Mouse (Mus musculus): ENCODE measurements at regions not wholly inside any gene's neighbourhood (a gene's known extent, or its start where the extent isn't known, plus 50 kb on each side); places are given as distances from the start of the nearest gene placed in this dataset.
"Not testable (repeated sequence)": the region's sequence is repeated elsewhere in the genome, so short reads cannot be mapped to it uniquely, and the experiment has no call there.

DNA sequence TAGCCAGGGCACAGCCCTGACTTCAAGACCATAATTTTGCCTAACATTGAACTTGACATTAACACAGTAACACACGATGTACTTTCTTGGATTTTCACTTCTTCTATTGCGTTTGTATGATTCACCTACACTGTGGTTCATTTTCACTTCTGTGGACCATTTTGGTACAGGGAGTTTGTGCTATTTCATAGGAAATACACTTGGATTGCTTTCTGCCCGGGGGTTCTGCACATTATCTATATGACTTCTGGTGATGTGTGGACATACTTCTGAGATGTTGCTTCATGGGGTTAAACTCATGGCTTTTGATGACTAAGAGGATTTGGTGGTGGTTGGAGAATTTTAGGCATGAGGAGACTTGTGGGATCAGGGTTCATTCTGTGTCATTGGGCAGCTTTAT lies 640.4 kb upstream of the Gm19410 start:
- no peak for DNase-seq

GRCm38 (mm10) chr8:35132281-35132680 lies 633.3 kb upstream of the Gm19410 start:
- no peak for DNase-seq

DNA sequence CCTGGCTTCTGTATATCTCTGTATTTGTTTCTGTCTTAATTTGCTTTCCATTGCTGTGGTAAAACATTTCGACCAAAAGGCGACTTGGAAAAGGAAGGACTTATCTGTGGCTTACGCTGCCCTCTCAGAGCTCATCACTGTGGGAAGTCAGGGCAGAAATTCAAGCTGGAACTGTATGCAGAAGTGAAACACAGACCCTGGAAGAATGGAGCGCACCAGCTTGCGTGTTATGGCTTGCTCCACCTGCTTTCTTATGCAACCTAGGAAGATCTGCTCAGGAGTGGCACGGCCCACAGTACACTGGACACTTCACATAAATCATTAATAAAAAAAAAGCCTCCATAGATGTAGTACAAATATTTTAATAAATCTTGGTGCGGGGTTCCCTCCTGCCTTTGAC lies 630.0 kb upstream of the Gm19410 start:
- DNase-seq, result no peak

- DNase-seq, result no peak
Measured at GRCm38 (mm10) chr8:35136643-35137042, 628.9 kb upstream of the Gm19410 start.

GRCm38 (mm10) chr8:35140775-35141174 lies 624.8 kb upstream of the Gm19410 start:
- no peak for DNase-seq

- no peak for DNase-seq
Measured at GRCm38 (mm10) chr8:35143018-35143656, 622.5 kb upstream of the Gm19410 start.

- no peak for DNase-seq
Measured at GRCm38 (mm10) chr8:35143684-35144083, 621.9 kb upstream of the Gm19410 start.

- no peak for DNase-seq
Measured at GRCm38 (mm10) chr8:35144401-35144800, 621.2 kb upstream of the Gm19410 start.

- DNase-seq, result no peak
Measured at GRCm38 (mm10) chr8:35147481-35147880, 618.1 kb upstream of the Gm19410 start.

GRCm38 (mm10) chr8:35147967-35148366 lies 617.6 kb upstream of the Gm19410 start:
- DNase-seq, result no peak

- no peak for DNase-seq
Measured at GRCm38 (mm10) chr8:35152585-35152984, 613.0 kb upstream of the Gm19410 start.

DNA sequence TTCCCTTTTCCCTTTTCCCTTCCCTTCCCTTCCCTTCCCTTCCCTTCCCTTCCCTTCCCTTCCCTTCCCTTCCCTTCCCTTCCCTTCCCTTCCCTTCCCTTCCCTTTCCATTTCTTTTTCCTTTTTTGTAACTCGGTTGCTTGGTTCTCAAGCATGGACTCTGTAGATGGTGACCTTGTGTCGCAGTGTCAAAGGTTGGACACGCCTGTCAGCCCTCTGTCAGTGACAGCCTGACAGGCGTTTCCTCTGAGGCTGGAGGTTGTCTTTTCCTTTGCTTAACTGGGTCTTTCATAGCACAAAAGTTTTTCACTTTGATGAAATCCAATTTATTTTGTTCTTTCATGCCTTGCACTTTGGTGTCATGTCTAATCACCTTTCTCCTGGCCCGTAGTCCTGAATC lies 609.3 kb upstream of the Gm19410 start:
- DNase-seq, result no peak

GRCm38 (mm10) chr8:35157711-35158110 lies 607.9 kb upstream of the Gm19410 start:
- DNase-seq, result no peak

DNA sequence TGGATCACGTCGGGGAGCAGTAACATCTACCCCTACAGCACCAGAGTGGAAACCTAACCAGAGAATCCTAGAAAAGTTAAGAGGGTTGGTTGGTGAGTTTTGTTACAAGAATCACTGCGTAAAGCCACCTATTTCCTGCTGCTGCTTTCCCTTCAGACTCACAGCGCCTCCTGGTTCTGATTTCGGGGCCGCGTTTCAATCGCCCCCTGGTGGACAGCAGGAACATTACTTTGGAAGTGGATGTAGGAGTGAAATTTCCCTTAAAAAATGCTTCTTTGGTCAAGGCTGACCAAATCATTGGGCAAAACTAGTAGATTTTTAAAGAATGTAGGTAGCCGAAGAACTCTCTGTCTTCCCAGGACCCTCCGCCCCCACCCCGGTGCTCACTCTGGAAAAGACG lies 606.3 kb upstream of the Gm19410 start:
- peak; percentile 67 to 68 for DNase-seq

DNA sequence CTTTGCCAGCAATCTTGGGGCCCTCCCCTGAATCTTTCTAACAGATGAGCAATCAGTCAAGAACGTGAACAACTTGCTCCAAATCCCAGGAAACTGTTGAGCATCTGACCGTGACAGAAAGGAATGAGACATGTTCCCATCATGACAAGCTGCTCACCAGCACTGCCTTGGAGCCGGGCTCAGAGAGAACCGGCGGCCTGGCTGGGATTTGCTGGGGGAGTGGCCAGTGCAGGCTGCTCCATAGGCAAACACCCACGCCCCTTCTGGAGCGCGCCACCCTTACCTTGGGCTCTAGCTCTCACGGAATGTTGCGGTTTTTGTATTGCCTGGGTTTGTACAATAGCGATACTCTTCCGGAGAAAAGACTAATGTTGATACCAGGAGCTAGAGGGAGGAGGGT lies 605.4 kb upstream of the Gm19410 start:
- no peak for DNase-seq

- not testable (repeated sequence) for DNase-seq
Measured at GRCm38 (mm10) chr8:35162166-35162565, 603.4 kb upstream of the Gm19410 start.

GRCm38 (mm10) chr8:35166611-35167010 lies 599.0 kb upstream of the Gm19410 start:
- DNase-seq, result no peak

DNA sequence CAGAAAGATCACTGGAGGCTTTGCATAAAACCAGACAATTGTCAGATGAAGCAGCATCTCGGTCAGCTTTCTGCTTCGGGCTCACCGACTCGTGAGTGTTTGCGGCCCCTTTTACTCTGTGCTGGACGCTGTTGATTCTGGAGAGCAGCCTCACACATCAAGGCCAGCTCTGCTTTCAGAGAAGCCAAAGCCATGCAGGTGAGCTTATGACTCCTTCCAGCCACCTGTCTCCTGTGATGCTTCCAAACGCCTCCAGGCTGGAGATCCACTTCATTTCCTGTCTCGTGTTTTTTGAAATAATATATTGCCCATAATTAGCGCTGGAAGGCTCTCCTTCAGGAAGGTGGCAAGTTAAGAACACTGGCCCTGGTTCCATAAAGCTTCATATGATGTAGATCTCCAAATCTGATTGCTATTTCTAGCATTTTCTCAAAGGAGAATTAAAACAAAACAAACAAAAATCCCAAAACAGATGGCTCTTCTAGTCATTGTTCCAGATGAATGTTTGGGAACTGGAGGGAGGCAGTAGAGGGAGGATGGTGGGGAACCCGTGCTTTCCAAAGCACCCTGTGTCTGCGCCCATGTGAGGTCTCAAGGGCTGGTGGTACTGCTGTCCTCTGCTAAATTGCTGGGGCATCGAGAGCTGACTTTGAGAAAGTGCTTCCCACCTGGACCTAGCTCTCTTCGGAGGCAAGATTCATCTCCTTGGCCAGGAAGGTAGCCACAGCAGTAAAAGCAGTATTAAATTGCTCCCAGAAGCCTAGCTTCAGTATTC lies 593.9 kb upstream of the Gm19410 start:
- no peak for DNase-seq

DNA sequence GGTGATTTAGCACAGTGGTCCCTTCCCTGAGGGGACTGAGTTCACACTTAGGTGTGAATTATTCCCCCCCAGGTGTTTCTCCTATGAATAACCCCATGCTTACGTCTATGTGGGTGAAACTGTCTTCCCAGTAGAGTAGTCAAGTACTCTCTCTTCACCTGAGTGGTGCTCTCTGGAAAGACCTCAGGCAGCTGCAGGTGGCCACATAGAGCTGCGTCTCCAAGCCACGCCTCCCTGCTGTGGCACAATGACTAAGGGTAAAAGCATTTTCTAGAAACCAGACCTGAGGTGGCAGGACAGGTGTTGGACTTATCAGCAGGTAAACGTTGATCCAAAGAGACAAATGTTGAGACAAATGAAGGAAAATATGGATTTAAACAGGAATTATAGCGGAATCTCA lies 588.3 kb upstream of the Gm19410 start:
- no peak for DNase-seq

- no peak for DNase-seq
Measured at GRCm38 (mm10) chr8:35180075-35180474, 585.5 kb upstream of the Gm19410 start.

DNA sequence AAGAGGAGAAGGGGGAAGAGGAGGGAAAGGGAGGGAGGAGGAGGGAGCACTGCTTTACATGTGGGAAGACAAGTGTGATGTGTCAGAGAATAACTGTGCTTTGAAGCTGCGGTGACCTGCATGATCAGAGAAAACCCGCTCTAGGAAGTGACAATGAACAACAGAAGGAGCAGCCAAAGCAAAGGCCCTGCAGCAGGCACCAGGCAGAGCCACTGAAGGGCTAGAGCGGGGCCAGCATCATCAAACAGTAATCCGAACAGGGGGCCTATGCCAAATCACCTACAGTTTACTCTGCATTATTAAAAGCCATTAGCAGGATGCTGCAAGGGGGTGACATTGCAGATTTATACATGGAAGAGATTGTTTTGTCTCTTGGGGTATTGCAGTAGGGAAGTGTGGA lies 583.4 kb upstream of the Gm19410 start:
- DNase-seq, result no peak

- no peak for DNase-seq
Measured at GRCm38 (mm10) chr8:35183423-35183822, 582.2 kb upstream of the Gm19410 start.

- no peak for DNase-seq
Measured at GRCm38 (mm10) chr8:35185165-35185564, 580.4 kb upstream of the Gm19410 start.

DNA sequence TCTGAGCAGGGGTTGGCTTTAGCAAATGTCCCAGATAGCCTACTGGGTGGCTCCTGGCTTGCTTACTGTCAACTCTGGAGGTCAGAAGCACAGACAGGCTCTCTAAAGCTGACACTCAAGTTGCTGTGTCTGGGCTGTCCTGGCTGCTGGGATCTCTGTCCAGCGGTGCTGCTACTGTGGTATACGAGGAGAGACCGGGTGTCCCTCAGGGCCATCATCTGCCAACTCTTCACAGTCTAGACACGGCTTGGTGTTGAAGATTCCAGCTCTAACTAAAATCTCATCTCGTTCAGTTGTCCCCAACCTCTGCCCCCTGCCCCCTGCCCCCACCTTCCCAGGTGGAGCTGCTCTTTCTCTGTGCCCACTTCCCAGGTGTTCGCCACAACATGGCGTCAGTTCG lies 577.1 kb upstream of the Gm19410 start:
- no peak for DNase-seq

DNA sequence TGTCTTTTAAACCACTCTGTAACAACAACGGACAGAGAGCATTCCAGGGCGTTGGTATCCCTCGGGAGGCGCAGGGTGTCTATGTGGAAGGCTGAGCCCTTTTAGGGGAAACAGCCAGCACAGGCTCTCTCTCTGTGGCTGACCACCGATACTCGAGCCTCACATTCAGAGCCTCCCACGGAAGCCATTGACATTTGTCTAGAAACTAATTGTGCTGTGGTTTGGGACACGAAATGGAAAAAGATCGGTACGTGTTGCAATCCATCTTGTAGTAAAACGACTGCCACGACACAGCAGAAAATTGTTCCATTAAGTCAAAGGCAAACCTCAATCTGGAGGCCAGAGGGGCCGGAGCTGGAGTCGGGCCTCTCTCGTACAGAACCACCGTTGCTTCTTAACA lies 575.9 kb upstream of the Gm19410 start:
- DNase-seq, result no peak
